Mouse (Mus musculus): ENCODE results near the gene Olfr1507. TPM values are rescaled to one million over a fixed set of nuclear protein-coding genes. Genes with fewer than 3 reads are reported as not detected.

The Olfr1507 gene
- not detected in 2 replicates for polyA plus RNA-seq (2016; fragmentation: Nextera tagmentation; extraction: Ambion mirVana)

DNA sequence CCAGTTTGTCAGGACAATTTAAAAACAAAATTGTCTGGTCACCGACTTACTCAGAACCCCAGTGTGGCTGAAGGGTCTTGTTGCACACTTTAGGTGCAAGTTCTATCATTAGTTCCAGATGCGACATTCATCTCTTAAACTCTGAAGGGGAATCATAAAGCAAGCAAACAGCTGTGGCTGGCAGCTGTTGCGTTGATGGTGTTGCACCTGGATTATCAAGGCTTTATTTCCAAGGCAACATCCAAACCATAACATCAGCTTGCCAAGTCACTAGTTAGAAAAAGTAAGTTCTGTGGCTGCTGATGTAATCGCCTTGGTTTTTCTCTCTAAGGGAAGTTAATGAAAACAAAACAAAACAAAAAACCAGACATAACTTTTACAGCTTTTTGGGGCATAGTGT is at the start of gene Olfr1507:
Olfr1507 (minus strand) TSS at position 234 of the 400 bp plus-strand sequence.
- Histone ChIP-seq H3K27me3 (replicated peaks) (no peaks in the 10 kb centered on the region), H3K36me3 (no peaks in the 10 kb centered on the region), H3K4me3 (no peak within 1 kb of the TSS), H3K9me3 (replicated peaks) (peaks cover 3% of the 10 kb centered on the region; the same call in 1 of the 2 replicates), H3K27ac (no peak within 1 kb of the TSS), H3K4me2 (no peak within 1 kb of the TSS), H3K9ac (no peak within 1 kb of the TSS), H3K4me1 (no peaks in the 10 kb centered on the region)
- WGBS (ENCODE audit: insufficient replicate concordance) = 69% methylated on average over 4 of the region's 4 CpGs
- no peak for ATAC-seq

DNA sequence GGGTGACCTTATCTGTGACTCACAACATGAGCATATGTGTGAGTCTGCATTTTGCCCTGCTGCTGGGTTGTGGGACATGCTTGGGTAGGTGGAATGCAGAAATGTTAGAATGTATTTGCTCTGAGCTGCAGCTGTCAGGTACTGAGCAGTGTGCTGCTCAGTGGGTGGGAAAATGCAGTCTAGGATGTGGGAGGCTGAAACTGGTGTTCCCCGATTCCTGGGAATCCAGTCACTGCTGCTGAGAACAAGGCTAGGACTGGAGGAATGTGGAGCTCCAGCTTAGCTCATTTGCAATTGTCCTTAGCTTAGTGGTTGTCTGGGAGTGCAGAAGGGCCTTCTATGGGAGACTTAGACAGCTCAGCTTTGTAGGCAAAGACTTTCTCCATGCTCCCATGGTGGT is 37.8 kb upstream of the Olfr1507 start:
- ATAC-seq = no peak
- WGBS (ENCODE audit: insufficient replicate concordance) = 70% methylated on average over 1 of the region's 1 CpGs
- H3K9ac ChIP-seq = no peak overlapping the region

DNA sequence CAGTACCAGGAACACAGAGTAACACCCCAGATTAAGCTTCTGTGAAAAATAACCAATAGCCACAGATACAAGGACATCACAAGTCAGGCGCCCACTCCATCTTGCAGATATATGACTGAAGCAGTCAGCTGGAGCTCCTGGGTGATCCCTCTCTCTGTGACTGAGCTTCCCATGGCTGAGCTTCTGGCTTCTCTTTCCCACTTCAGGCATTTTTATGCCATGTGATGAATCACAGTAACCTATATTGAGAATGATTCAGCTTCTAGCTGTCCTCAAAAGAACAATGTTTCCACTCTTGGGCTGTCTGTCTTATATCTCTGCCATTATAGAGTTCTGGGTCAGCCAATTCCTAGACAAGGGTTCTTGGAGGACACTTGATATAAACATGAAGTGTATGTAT is 29.4 kb upstream of the Olfr1507 start:
- Histone ChIP-seq H3K27ac (no peak overlapping the region), H3K4me2 (no peak overlapping the region), H3K27me3 (replicated peaks) (no peaks in the 10 kb centered on the region), H3K9me3 (replicated peaks) (no peaks in the 10 kb centered on the region; the same call in 1 of the 2 replicates), H3K9ac (no peak overlapping the region), H3K4me1 (no peaks in the 10 kb centered on the region), H3K36me3 (no peaks in the 10 kb centered on the region), H3K4me3 (no peak overlapping the region)
- ATAC-seq = no peak
- WGBS (ENCODE audit: insufficient replicate concordance) = 55% methylated on average over 1 of the region's 1 CpGs

More for the DNA sequence above, 37.8 kb upstream of the Olfr1507 start:
- no peaks in the 10 kb centered on the region for H3K36me3 ChIP-seq
- no peaks in the 10 kb centered on the region; the same call in 1 of the 2 replicates for H3K9me3 ChIP-seq (replicated peaks)
- H3K4me2 ChIP-seq = no peak overlapping the region
- no peak overlapping the region for H3K4me3 ChIP-seq
- no peaks in the 10 kb centered on the region for H3K4me1 ChIP-seq
- H3K27ac ChIP-seq = no peak overlapping the region
- H3K27me3 ChIP-seq (replicated peaks) = no peaks in the 10 kb centered on the region

GRCm38 (mm10) chr14:52467395-52467794 is 28.2 kb downstream of the Olfr1507 start, which contains the start of gene Olfr1508:
Gene Olfr1508 (minus strand): TSS chr14:52467495.
- Histone ChIP-seq H3K9ac (no peak within 1 kb of the TSS), H3K27me3 (replicated peaks) (no peaks in the 10 kb centered on the region), H3K9me3 (replicated peaks) (no peaks in the 10 kb centered on the region), H3K4me1 (no peaks in the 10 kb centered on the region), H3K27ac (no peak within 1 kb of the TSS), H3K36me3 (no peaks in the 10 kb centered on the region), H3K4me3 (no peak within 1 kb of the TSS), H3K4me2 (no peak within 1 kb of the TSS)
- WGBS (ENCODE audit: insufficient replicate concordance) = 43% methylated on average over 2 of the region's 2 CpGs
- no peak for ATAC-seq

- no peaks in the 10 kb centered on the region for H3K27me3 ChIP-seq (replicated peaks)
- H3K4me2 ChIP-seq = no peak overlapping the region
- no peaks in the 10 kb centered on the region for H3K9me3 ChIP-seq (replicated peaks)
- no peak overlapping the region for H3K4me3 ChIP-seq
- no peak for ATAC-seq
- 72% methylated on average over 1 of the region's 1 CpGs for WGBS (ENCODE audit: insufficient replicate concordance)
- H3K27ac ChIP-seq = no peak overlapping the region
- no peaks in the 10 kb centered on the region for H3K36me3 ChIP-seq
- no peak overlapping the region for H3K9ac ChIP-seq
- no peaks in the 10 kb centered on the region for H3K4me1 ChIP-seq
Observed at GRCm38 (mm10) chr14:52465738-52466137, 29.8 kb downstream of the Olfr1507 start.

GRCm38 (mm10) chr14:52461928-52462327 is 33.6 kb downstream of the Olfr1507 start:
- H3K36me3 ChIP-seq = no peaks in the 10 kb centered on the region
- no peak overlapping the region for H3K9ac ChIP-seq
- H3K27me3 ChIP-seq (replicated peaks) = no peaks in the 10 kb centered on the region
- no peaks in the 10 kb centered on the region for H3K9me3 ChIP-seq (replicated peaks)
- no peak overlapping the region for H3K27ac ChIP-seq
- H3K4me3 ChIP-seq = no peak overlapping the region
- H3K4me1 ChIP-seq = no peaks in the 10 kb centered on the region
- H3K4me2 ChIP-seq = no peak overlapping the region
- no peak for ATAC-seq

DNA sequence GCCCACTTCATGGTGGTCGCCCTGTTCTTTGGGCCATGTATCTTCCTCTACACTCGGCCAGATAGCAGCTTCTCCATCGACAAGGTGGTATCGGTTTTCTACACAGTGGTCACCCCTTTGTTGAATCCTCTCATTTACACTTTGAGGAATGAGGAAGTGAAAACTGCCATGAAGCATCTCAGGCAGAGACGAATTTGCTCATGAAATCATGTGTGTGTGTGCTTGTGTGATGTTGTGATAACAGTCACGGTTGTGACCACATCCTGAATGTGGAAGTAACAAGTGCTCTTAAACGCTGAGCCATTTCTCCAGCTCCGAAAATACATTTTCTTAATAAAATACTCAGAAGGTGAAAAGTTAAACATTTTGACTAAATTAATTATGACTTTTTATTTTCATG is 44.4 kb downstream of the Olfr1507 start:
- H3K36me3 ChIP-seq = no peaks in the 10 kb centered on the region
- 0 out of 2 replicates have a peak, but pooled peaks cover 2% of the 10 kb centered on the region for H3K4me1 ChIP-seq
- H3K4me3 ChIP-seq = no peak overlapping the region
- H3K27me3 ChIP-seq (replicated peaks) = no peaks in the 10 kb centered on the region
- WGBS (ENCODE audit: insufficient replicate concordance) = 36% methylated on average over 8 of the region's 8 CpGs
- H3K27ac ChIP-seq = no peak overlapping the region
- no peak overlapping the region for H3K4me2 ChIP-seq
- H3K9ac ChIP-seq = no peak overlapping the region
- no peak; the same call in 1 of the 2 replicates for ATAC-seq
- no peaks in the 10 kb centered on the region for H3K9me3 ChIP-seq (replicated peaks)

DNA sequence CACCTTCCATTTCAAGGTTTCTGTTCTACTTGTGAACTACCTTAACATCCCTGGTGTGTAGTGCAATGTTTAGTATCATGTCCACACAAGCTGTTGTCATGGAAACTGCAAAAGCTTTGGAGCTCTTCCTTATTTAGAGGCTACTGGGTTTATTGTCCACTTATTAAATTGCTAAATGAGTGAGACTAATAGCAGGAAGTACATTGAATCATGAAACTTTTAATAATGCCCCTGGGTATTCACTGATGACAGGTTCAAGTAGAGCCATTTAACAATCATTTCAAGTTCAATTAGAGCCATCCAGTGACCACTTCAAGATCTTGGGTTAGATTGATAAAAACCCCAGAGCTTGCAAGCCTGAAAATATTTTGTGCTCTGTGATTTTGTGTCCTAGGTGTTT is 52.9 kb downstream of the Olfr1507 start, which contains the start of gene Olfr1509:
Olfr1509 (plus strand) TSS at position 301 of the 400 bp plus-strand sequence.
- Histone ChIP-seq H3K27ac (no peak within 1 kb of the TSS), H3K4me3 (no peak within 1 kb of the TSS), H3K4me1 (no peaks in the 10 kb centered on the region), H3K9ac (no peak within 1 kb of the TSS), H3K36me3 (no peaks in the 10 kb centered on the region), H3K4me2 (no peak within 1 kb of the TSS), H3K9me3 (replicated peaks) (no peaks in the 10 kb centered on the region), H3K27me3 (replicated peaks) (no peaks in the 10 kb centered on the region)
- no peak for ATAC-seq

Other genes with a start within 250 kb of the Olfr1507 start
- gene Chd8, start 238.0 kb downstream of the Olfr1507 start, polyA plus RNA-seq (2016; fragmentation: Nextera tagmentation; extraction: Ambion mirVana) = 20.8 and 20.9 TPM in 2 replicates
- 26.5 and 26.7 TPM in 2 replicates for gene Tox4, start 216.6 kb downstream of the Olfr1507 start, polyA plus RNA-seq (2016; fragmentation: Nextera tagmentation; extraction: Ambion mirVana)
- gene Rab2b, start 216.2 kb downstream of the Olfr1507 start, polyA plus RNA-seq (2016; fragmentation: Nextera tagmentation; extraction: Ambion mirVana) = 4.6 TPM in 2 replicates
- gene Mettl3, start 190.6 kb downstream of the Olfr1507 start, polyA plus RNA-seq (2016; fragmentation: Nextera tagmentation; extraction: Ambion mirVana) = 26.8 and 28.6 TPM in 2 replicates
- gene Sall2, start 167.0 kb downstream of the Olfr1507 start, polyA plus RNA-seq (2016; fragmentation: Nextera tagmentation; extraction: Ambion mirVana) = 3.0 and 3.8 TPM in 2 replicates
- not detected in 2 replicates for gene Olfr1513, start 139.3 kb downstream of the Olfr1507 start, polyA plus RNA-seq (2016; fragmentation: Nextera tagmentation; extraction: Ambion mirVana)
- not detected in 2 replicates for gene Olfr1512, start 116.6 kb downstream of the Olfr1507 start, polyA plus RNA-seq (2016; fragmentation: Nextera tagmentation; extraction: Ambion mirVana)
- gene Olfr1511, start 98.4 kb downstream of the Olfr1507 start, polyA plus RNA-seq (2016; fragmentation: Nextera tagmentation; extraction: Ambion mirVana) = not detected in 2 replicates
- not detected in 2 replicates for gene Olfr1510, start 81.4 kb downstream of the Olfr1507 start, polyA plus RNA-seq (2016; fragmentation: Nextera tagmentation; extraction: Ambion mirVana)
- not detected in 2 replicates for gene Olfr1509, start 52.8 kb downstream of the Olfr1507 start, polyA plus RNA-seq (2016; fragmentation: Nextera tagmentation; extraction: Ambion mirVana)
- not detected in 2 replicates for gene Olfr1508, start 28.3 kb downstream of the Olfr1507 start, polyA plus RNA-seq (2016; fragmentation: Nextera tagmentation; extraction: Ambion mirVana)

All from liver, embryonic 12.5 days (tissue).